Mouse (Mus musculus) embryonic fibroblast, embryonic 13.5 days (primary cell): ENCODE data around the gene Gimap9. TPM values are rescaled to one million over a fixed set of nuclear protein-coding genes. Genes with fewer than 3 reads are reported as not detected.

Experiments used
- H3K27ac ChIP-seq: 2 replicates; pipeline ENCODE4 v1.5.1; 2012; ENCODE audit warnings: low read length, control low read depth, inconsistent platforms; ENCODE audit not compliant: insufficient read depth
- H3K4me1 ChIP-seq: 2 replicates; pipeline ENCODE4 v1.6.1; 2011; ENCODE audit warnings: low read length; ENCODE audit not compliant: control insufficient read depth, insufficient read depth
- H3K4me3 ChIP-seq: 2 replicates; pipeline ENCODE4 v1.5.1; 2011; ENCODE audit warnings: mild to moderate bottlenecking, control low read depth, low read length; ENCODE audit not compliant: insufficient read depth
- CTCF ChIP-seq: IDR thresholded peaks from 2 replicates; pipeline ENCODE4 v1.5.1; 2011; ENCODE audit warnings: mild to moderate bottlenecking, control low read depth, low read length, moderate library complexity, borderline replicate concordance; ENCODE audit not compliant: insufficient read depth
- POLR2A ChIP-seq: IDR thresholded peaks from 2 replicates; pipeline ENCODE4 v1.6.1; 2011; ENCODE audit warnings: low read depth, mild to moderate bottlenecking, control low read depth, low read length, moderate library complexity
- polyA plus RNA-seq: library from polyadenylated mRNA; stranded (reverse); fragments of >200 nt; gene quantifications from 2 replicates; pipeline ENCODE4 v1.2.4, GENCODE M21; 2011; ENCODE audit warnings: low read depth; ENCODE audit not compliant: missing spikeins, insufficient read length

The Gimap9 gene
- polyA plus RNA-seq, 1 experiment: 1.7 TPM

DNA sequence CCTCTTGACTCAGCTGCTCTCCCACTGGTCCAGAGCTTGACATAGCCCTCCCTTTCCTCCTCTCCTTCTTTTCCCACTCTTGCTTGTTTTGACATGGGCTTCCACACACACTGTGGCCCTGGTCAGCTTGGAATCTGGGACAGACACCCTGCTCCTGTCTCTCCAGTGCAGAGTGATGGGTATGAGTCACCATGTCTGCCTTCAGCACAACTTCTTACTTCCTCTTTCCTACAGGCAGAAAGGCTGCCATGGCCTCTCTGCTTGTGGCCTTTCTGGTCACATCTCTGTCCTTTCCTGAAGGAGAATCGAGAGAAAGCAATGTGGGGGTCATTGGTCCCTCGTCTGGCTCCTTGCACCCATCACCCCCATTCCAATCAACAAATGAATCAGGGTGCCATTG is 11.1 kb downstream of the Gimap9 start:
- H3K4me3 ChIP-seq: no peak overlapping the region
- TF ChIP-seq CTCF (no peak), POLR2A (no peak)
- H3K4me1 ChIP-seq: no peaks in the 10 kb centered on the region
- no peak overlapping the region for H3K27ac ChIP-seq

- no peak overlapping the region for H3K27ac ChIP-seq
- no peaks in the 10 kb centered on the region for H3K4me1 ChIP-seq
- TF ChIP-seq CTCF: no peak
- TF ChIP-seq POLR2A: no peak
Observed at GRCm38 (mm10) chr6:48689320-48689719, 13.4 kb downstream of the Gimap9 start.

DNA sequence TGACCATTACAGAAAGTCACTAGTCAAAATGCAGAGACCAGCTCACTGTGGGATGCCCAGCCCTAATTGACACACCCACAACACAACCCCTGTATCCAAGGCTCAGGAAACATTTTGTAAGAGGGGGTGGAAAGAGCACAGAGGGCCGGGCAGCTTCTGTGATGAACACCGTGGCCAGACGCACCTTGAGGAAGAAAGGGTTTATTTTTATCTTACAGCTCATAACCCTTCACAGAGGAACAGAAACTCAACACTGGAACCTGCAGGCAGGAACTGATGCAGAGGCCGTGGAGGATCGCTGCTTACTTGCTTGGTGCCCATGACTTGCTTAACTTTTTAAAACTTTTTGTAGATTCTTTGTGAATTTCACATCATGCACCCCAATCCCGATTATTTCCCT is 17.0 kb downstream of the Gimap9 start:
- TF ChIP-seq CTCF (no peak), POLR2A (no peak)
- H3K27ac ChIP-seq: no peak overlapping the region
- H3K4me1 ChIP-seq: no peaks in the 10 kb centered on the region
- no peak overlapping the region for H3K4me3 ChIP-seq

More at GRCm38 (mm10) chr6:48689320-48689719, 13.4 kb downstream of the Gimap9 start:
- H3K4me3 ChIP-seq: no peak overlapping the region

- H3K4me1 ChIP-seq: no peaks in the 10 kb centered on the region
- TF ChIP-seq CTCF (no peak), POLR2A (no peak)
- H3K27ac ChIP-seq: no peak overlapping the region
- H3K4me3 ChIP-seq: no peak overlapping the region
Observed at GRCm38 (mm10) chr6:48696830-48697554, 21.1 kb downstream of the Gimap9 start.

- TF ChIP-seq CTCF (no peak), POLR2A (no peak)
- Histone ChIP-seq H3K4me1 (no peaks in the 10 kb centered on the region), H3K27ac (no peak overlapping the region), H3K4me3 (no peak overlapping the region)
Observed at GRCm38 (mm10) chr6:48697555-48697930, 21.6 kb downstream of the Gimap9 start.

DNA sequence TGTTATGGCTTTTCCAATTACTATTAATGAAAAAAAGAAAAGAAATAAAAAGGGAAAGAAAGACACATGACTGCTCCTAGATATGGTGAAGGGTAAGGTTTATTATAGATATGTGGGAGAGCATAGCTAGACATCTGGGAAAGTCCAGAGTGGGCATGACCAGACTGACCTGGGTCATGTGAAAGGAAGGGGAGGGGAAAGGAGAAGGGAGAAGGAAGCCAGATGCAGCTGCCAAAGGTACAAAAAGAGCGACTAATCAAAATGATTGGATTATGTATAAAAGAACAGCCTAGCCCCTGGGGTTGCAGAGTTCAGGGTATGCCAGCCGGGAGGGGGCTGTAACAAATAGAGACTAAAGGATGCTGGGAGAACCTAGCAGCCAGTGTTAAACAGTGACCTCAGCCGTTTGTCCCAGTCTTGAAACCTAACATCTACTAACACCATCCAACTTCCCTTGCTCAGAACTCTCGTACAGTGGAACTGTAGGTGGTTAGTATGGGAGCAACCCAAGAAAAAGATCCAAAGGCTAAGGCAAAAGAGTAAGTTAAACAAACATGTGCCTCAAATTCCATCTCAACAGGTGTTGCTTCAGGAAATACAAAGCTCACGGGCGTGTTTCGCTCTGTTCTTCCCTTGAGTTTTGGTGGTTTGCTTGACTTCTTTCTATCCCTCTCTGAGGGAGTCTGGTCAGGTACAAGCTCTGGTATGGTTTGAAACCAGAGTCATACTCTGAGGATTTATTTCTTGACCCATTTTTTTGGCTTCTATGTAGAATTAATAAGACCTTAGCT is 22.3 kb downstream of the Gimap9 start:
- Histone ChIP-seq H3K4me3 (no peak overlapping the region), H3K4me1 (no peaks in the 10 kb centered on the region), H3K27ac (no peak overlapping the region)
- no peak for TF ChIP-seq POLR2A
- TF ChIP-seq CTCF: no peak

GRCm38 (mm10) chr6:48698888-48699287 is 23.0 kb downstream of the Gimap9 start:
- Histone ChIP-seq H3K27ac (no peak overlapping the region), H3K4me1 (no peaks in the 10 kb centered on the region), H3K4me3 (no peak overlapping the region)
- TF ChIP-seq POLR2A: no peak
- TF ChIP-seq CTCF: no peak

- Histone ChIP-seq H3K27ac (no peak overlapping the region), H3K4me1 (no peaks in the 10 kb centered on the region), H3K4me3 (no peak overlapping the region)
- TF ChIP-seq POLR2A (no peak), CTCF (no peak)
Observed at GRCm38 (mm10) chr6:48700251-48701075, 24.5 kb downstream of the Gimap9 start.

DNA sequence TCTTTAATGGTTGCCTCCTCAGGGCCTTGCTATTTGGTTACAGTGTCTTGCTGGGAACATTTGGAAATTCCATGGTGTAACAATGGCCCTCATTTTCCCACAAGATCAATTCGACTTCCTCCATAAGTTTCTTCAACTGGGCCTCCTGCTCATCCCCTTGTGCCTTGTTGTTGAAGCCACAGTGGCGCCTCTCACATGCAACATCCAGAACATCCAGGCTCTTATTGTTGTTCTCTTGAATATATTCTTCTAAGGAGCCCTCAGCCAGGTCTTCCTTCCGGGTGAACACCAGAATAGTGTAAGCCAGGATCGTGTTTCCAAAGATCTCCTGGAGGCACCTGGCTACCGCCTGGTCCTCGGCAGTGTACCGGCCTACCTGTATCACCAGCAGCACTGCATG is 26.2 kb downstream of the Gimap9 start:
- H3K27ac ChIP-seq: no peak overlapping the region
- no peaks in the 10 kb centered on the region for H3K4me1 ChIP-seq
- no peak overlapping the region for H3K4me3 ChIP-seq
- TF ChIP-seq CTCF (no peak), POLR2A (no peak)

- no peak overlapping the region for H3K4me3 ChIP-seq
- no peaks in the 10 kb centered on the region for H3K4me1 ChIP-seq
- TF ChIP-seq CTCF (no peak), POLR2A (no peak)
- no peak overlapping the region for H3K27ac ChIP-seq
Observed at GRCm38 (mm10) chr6:48702601-48703000, 26.7 kb downstream of the Gimap9 start.
